In genomic region chr5:29452352-29452751, GRCm38 (mm10) we compare ENCODE assay signal across 22 mouse cellular contexts. TPM values are rescaled to one million over a fixed set of nuclear protein-coding genes. Genes with fewer than 3 reads are reported as not detected.
A peak's percentile ranks its signal among the peaks of the same experiment; 100 is the strongest.
DNase-seq lines count a peak whose midpoint lies in the region; ATAC-seq and TF ChIP-seq lines count a peak whose summit lies in the region.
"Had no signal": no experiment of that assay in that cellular context is flagged by ENCODE, and none has a peak within 500 bp of the region (broad histone marks: within the 10 kb centered on the region; RNA-seq: fewer than 3 reads in every experiment).

No protein-coding gene starts in this region.

- H3K79me2 ChIP-seq in myocyte (ENCODE audit: control insufficient read depth, insufficient read depth): no peaks in the 10 kb centered on the region

- H3ac ChIP-seq in myocyte (ENCODE audit: control insufficient read depth, insufficient read length): no peak overlapping the region

- intact Hi-C loops in heart, postnatal 36 days (cut with DNase I): no loop called here

- peaks cover 62% of the 10 kb centered on the region for H3K36me3 ChIP-seq in neural tube, embryonic 15.5 days
- H3K36me3 ChIP-seq in myocyte (ENCODE audit: control insufficient read depth, insufficient read depth): peaks cover 32% of the 10 kb centered on the region
- H3K36me3 ChIP-seq in kidney, embryonic 14.5 days (ENCODE audit: control insufficient read depth, insufficient read depth, low read length): peaks cover 66% of the 10 kb centered on the region

- H3K27me3 ChIP-seq in neural tube, embryonic 15.5 days (replicated peaks): no peaks in the 10 kb centered on the region
- no peaks in the 10 kb centered on the region for H3K27me3 ChIP-seq in myocyte (ENCODE audit: control insufficient read depth, insufficient read depth, insufficient read length)
- H3K27me3 ChIP-seq in kidney, embryonic 14.5 days (ENCODE audit: control insufficient read depth, insufficient read depth, low read length): no peaks in the 10 kb centered on the region
- H3K27me3 ChIP-seq: embryonic facial prominence, embryonic 12.5 days; forebrain, embryonic 12.5 days had no signal

- WGBS in neural tube, embryonic 15.5 days: 67% methylated on average over 4 of the region's 4 CpGs
- 63% methylated on average over 4 of the region's 4 CpGs for WGBS in kidney, embryonic 14.5 days

- H3K4me3 ChIP-seq in neural tube, embryonic 15.5 days (replicated peaks): no peak overlapping the region
- no peak overlapping the region for H3K4me3 ChIP-seq in myocyte
- H3K4me3 ChIP-seq in kidney, embryonic 14.5 days (ENCODE audit: low read length): no peak overlapping the region
- H3K4me3 ChIP-seq: embryonic facial prominence, embryonic 10.5 days; embryonic facial prominence, embryonic 12.5 days; forebrain, embryonic 10.5 days; forebrain, embryonic 12.5 days had no signal

- H3K27ac ChIP-seq in neural tube, embryonic 15.5 days (replicated peaks): no peak overlapping the region
- no peak overlapping the region for H3K27ac ChIP-seq in kidney, embryonic 14.5 days (ENCODE audit: low read depth, low read length)
- H3K27ac ChIP-seq: embryonic facial prominence, embryonic 10.5 days; embryonic facial prominence, embryonic 12.5 days; forebrain, embryonic 10.5 days; forebrain, embryonic 12.5 days had no signal

- no peak overlapping the region for H3K4me2 ChIP-seq in neural tube, embryonic 15.5 days
- H3K4me2 ChIP-seq in myocyte (ENCODE audit: low read depth): no peak overlapping the region
- H3K4me2 ChIP-seq in kidney, embryonic 14.5 days (replicated peaks; ENCODE audit: low read depth, low read length): no peak overlapping the region
- H3K4me2 ChIP-seq: embryonic facial prominence, embryonic 12.5 days; forebrain, embryonic 12.5 days had no signal

- H3K4me1 ChIP-seq in neural tube, embryonic 15.5 days: no peaks in the 10 kb centered on the region
- no peaks in the 10 kb centered on the region for H3K4me1 ChIP-seq in kidney, embryonic 14.5 days (ENCODE audit: control insufficient read depth, insufficient read depth, low read length)
- H3K4me1 ChIP-seq: embryonic facial prominence, embryonic 10.5 days; embryonic facial prominence, embryonic 12.5 days; forebrain, embryonic 10.5 days; forebrain, embryonic 12.5 days had no signal

- peak; percentile 78 for DNase-seq in heart, adult 11 months
- no peak for DNase-seq in heart, postnatal 36 days
- peak; percentile 9 for DNase-seq in neural tube, embryonic 10.5 days (ENCODE audit: extremely low spot score, low spot score)
- DNase-seq: adrenal gland, adult 2 months; adrenal gland, postnatal 10 days; adrenal gland, postnatal 25 days; cerebellum, adult 11-12 months; cerebellum, adult 9-10 months; cerebellum, postnatal 10 days; cerebellum, postnatal 25 days had no signal

- no peak for ATAC-seq in neural tube, embryonic 15.5 days (ENCODE audit: low FRiP score)
- no peak for ATAC-seq in kidney, embryonic 14.5 days (ENCODE audit: low FRiP score, low TSS enrichment)
- ATAC-seq: forebrain, embryonic 16.5 days had no signal

- H3K9me3 ChIP-seq in neural tube, embryonic 15.5 days (replicated peaks): no peaks in the 10 kb centered on the region
- no peaks in the 10 kb centered on the region for H3K9me3 ChIP-seq in kidney, embryonic 14.5 days (ENCODE audit: control insufficient read depth, low read length)
- H3K9me3 ChIP-seq: embryonic facial prominence, embryonic 10.5 days; embryonic facial prominence, embryonic 12.5 days; forebrain, embryonic 10.5 days; forebrain, embryonic 12.5 days had no signal

- H3K9ac ChIP-seq in neural tube, embryonic 15.5 days (replicated peaks): no peak overlapping the region
- H3K9ac ChIP-seq in kidney, embryonic 14.5 days (ENCODE audit: low read depth, low read length): no peak overlapping the region
- H3K9ac ChIP-seq: embryonic facial prominence, embryonic 12.5 days; forebrain, embryonic 12.5 days had no signal

- TF ChIP-seq POLR2A in myocyte (IDR thresholded peaks at IDR 0.05; ENCODE audit: insufficient read length, low read depth): no peak

TF ChIP-seq in myocyte, 11 proteins besides CTCF, POLR2A, EP300 and RAD21:
- TF ChIP-seq CEBPB (IDR thresholded peaks at IDR 0.05; ENCODE audit: insufficient read depth, poor library complexity, severe bottlenecking) (no peak), TCF3 (IDR thresholded peaks at IDR 0.05; ENCODE audit: insufficient read length, low read depth) (no peak), E2F4 (IDR thresholded peaks at IDR 0.05; ENCODE audit: insufficient read depth) (no peak), USF1 (IDR thresholded peaks at IDR 0.05; ENCODE audit: low read depth) (no peak), SRF (IDR thresholded peaks at IDR 0.05; ENCODE audit: control insufficient read depth, insufficient read length, low read depth) (no peak), MYOD1 (IDR thresholded peaks at IDR 0.05; ENCODE audit: control insufficient read depth in 1 of 3, insufficient read length in 2 of 3, low read depth in 2 of 3) (no peak), POLR2AphosphoS2 (IDR thresholded peaks at IDR 0.05; ENCODE audit: insufficient read length, low read depth) (peak; percentile 55)

RNA-seq across cellular contexts. Expression of gene Nom1, which starts 17.9 kb away (rescaled TPM):
- 10 to 100 TPM; 12.9 to 13.3 TPM for total RNA-seq in heart, postnatal 36 days (2021)
- polyA plus RNA-seq in neural tube, embryonic 15.5 days (2015; fragmentation: Nextera tagmentation; extraction: Ambion mirVana): 16.2 and 23.1 TPM in 2 replicates
- polyA plus RNA-seq in myocyte (2012; fragmentation: generic; extraction: Trizol): 9.9 TPM
- 17.5 and 20.7 TPM in 2 replicates for polyA plus RNA-seq in kidney, embryonic 14.5 days (2014; fragmentation: Nextera tagmentation; extraction: Ambion mirVana)

RNA-seq across cellular contexts. Expression of gene Mnx1, which starts 25.9 kb away (rescaled TPM):
- total RNA-seq in heart, postnatal 36 days (2021): not detected
- polyA plus RNA-seq in neural tube, embryonic 15.5 days (2015; fragmentation: Nextera tagmentation; extraction: Ambion mirVana): 0.95 and 1.3 TPM in 2 replicates
- polyA plus RNA-seq in myocyte (2012; fragmentation: generic; extraction: Trizol): not detected
- polyA plus RNA-seq in kidney, embryonic 14.5 days (2014; fragmentation: Nextera tagmentation; extraction: Ambion mirVana): not detected in 2 replicates
- total RNA-seq: adrenal gland, adult 2 months; adrenal gland, postnatal 10 days; adrenal gland, postnatal 25 days; MEL had no signal
- polyA plus RNA-seq: adrenal gland, adult 2 months; C2C12; cerebellum, adult 2 months; cortical plate, adult 2 months; embryonic facial prominence, embryonic 10.5 days; embryonic facial prominence, embryonic 12.5 days; forebrain, embryonic 10.5 days; forebrain, embryonic 16.5 days had no signal

Comparison
In these comparisons a context has a peak if more than half of its experiments do, and no peak if none do; other contexts are left out.
1. DNase-seq: peak in heart, adult 11 months (single experiment) and neural tube, embryonic 10.5 days (single experiment); none in heart, postnatal 36 days (0 of 2).